Mouse (Mus musculus) c-Kit-positive CD71-positive TER-119-positive erythroid progenitor cells, embryonic 14.5 days (primary cell): ENCODE measurements around the gene Prkcsh.

ENCODE experiments used
- DNase-seq: peaks from one replicate; pipeline ENCODE4 v3.0.0-alpha.2; 2013; ENCODE audit warnings: low spot score

The Prkcsh gene

DNA sequence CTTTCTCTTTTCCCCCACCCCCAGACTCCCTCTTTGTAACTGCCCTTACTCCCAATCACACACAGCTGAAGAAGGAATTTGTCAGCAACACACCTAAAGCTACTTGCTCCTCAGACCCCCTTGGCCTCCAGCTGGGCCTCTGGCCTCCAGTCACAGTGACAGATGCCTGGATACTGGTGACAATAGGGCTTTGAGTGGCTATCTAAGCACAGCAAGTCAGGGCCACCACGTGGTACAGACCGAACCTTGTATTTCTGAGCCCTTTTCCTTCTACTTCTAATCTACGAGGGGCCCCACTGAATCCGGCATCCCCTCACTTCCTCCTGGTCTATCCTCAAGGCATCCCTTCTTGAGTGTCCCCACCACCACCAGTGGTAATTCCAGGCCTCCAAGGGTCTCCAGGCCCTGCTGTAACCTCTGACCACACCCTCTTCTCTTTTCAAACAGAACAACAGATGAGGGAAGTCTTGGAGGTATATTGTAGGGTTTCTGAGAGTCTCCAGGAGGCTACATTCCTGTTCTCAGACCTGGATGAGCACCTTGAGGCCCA is 47.2 kb downstream of the Prkcsh start:
- DNase-seq, result no peak

DNA sequence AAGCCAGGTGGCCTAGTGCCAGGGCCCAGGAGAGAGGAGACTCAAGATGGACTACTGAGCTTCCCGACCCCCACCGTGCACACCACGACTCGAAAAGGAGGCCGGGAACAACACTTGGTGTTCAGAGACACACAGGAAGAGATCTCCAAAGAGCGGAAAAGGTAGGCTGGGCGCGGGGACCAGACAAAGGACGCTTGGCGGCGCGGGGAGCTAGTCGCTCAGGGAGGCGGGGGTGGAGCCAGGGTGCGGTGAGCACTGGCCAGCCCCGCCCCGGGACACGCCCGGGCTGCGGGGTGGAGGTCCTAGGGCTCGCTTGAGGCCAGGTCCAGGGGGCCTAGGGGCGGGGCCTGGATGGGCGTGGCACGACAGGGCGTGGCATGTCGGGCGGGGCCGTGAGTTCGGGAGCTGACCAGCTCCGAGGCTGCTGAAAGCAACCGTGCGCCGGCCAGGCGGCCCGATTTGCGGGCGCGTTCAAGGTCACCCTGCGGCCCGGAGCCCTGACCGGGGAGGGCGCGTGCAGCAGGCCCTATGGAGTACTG is 47.8 kb downstream of the Prkcsh start:
- peak; percentile 77 for DNase-seq

DNA sequence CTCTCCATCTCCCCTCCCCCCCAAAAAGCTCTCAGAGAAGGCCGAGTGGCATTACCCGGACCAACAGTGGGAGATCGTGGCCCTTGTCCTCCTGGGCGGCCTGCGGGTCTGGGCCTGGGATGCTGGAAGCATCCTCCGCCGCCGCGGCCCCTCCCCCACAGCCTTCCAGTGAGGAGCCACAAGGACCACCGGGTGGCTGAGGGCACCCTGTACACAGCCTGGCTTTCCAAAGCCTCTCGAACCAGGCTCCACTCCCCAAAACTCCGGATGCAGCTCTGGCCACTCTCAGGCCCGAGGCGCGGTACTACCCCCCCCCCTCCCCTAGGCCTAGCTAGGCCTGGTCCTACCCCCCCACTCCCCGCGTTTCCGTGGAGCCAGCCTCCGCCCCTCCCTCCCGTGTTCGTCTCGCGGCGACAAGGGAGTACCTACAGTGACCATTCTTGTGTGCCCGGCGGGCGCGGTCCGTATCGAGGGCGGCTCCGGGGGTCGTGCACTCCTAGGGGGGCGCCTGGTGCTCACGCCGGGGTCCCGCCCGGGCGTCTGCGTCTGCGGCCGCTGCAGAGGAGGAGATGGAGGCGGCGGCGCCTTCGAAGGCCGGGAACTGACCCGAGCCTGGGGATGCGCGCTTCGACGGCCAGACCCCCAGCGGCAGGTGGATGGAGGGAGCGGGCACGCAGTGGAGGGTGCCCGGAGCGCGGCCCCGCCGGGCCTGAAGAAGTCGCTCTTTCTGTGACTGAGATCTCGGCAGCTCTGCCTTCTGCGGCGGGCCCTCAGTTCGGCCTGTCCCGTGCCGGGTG is 48.8 kb downstream of the Prkcsh start:
- no peak for DNase-seq

DNA sequence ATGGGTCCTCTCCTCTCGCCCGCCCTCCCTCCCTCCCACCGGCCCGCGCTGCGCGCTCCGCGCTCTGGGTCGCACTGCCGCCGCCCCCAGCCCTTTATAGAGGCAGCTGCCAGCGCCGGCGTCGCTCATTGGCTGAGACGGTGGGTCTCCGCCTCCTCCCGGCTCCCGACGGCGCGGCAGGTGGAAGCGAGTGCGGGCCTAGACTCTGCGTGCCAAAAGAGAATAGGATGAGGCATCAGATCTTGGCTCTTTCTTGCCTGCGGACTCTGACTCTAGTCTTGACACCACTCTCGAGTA is 49.3 kb downstream of the Prkcsh start, which contains the start of gene Elavl3:
Gene Elavl3 (minus strand): TSS at position 66 of the 297 bp plus-strand sequence.
- no peak for DNase-seq

DNA sequence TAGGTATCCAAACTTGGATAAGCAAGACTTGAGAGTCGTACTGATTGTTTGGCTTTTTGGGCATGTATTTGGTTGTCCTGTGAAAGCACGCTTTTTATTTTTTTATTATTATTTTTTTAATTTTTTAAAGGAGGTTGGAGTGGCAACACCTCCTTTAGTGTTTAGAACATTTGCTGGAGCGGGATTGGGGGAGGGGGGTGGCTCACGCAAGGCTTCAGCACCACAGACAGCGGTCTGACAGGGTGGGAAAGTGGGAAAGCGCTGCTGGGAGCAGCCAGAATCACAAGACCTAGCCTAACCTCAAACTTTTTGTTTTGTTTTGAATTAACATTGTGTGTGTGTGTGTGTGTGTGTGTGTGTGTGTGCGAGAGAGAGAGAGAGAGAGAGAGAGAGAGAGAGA is 51.1 kb downstream of the Prkcsh start:
- no peak for DNase-seq

DNA sequence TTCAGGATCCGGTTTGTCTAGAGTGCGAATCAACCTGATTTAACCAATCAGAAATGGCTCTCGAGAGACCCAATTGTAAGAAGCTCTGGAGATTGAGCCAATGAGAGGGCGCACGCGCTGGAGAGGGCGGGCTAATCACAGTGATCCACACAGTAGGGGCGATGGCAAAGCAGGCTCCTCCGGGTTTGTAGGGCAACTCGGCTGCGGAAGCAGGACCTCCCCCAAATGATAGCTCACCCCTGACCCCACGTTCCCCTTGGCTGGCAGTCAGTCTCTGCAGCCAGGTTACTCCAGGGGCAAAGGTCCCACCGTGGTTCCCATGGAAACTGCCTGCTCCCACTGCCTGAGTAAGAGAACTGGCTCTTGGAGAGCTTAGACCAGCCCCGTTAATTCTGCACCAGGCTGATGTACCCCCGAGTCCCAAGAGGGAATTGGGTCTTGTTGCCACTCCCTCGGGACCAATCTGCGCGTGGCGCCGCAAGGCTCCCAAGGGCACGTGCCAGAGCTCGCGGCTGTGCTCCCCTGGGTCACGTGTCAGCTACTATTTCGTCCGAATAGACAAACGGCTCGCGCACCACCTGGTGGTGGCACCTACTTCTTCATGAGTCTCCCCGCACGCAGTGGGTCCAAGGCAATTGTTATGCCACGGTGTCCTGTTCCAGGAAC is 51.9 kb downstream of the Prkcsh start:
- DNase-seq, result peak; percentile 64

DNA sequence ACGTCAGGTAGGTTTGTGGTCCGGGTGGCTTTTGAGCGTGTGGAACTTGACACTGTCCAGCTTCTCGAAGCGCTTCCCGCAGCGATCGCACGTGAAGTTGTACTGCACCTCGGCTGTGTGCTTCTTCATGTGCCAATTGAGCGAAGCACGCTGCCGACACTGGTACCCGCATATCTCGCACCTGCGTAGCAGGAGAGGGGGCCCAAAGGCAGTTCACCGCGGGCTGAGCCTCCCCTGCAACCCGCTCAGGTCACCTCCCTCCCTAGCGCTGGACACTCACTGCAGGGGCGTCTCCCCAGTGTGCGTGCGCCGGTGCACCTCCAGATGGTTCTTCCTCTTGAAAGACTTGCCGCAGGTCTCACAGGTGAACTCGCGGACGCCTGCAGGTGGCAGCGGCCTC is 53.1 kb downstream of the Prkcsh start:
- no peak for DNase-seq

DNA sequence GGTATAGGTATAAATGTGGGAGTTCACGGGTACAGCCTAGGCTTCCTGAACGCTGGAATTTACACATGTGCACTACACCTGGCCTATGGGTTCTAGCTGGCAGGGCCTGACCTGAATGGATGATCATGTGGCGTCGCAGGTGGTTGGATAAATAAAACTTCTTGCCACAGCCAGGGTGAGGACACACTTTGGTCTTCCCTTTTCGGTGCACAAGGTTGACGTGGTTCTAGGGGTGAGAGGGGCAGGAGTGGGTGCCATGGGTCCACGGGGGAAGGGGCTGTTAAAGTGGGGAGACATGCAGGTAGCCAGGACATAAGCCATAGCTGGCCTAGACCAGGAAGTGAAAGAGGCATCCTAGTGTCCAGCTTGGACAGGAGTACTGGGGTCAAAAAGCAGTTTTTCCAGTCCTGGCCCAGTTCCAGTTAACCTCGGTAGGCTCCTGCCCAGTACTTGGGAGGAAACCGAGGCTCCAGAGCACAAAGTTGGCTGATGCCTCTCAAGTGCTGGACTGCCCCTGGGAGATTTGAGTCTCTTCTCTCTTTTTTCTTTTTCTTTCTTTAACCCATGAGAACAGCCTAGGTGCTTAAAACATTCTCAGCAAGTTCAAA is 53.8 kb downstream of the Prkcsh start:
- no peak for DNase-seq

DNA sequence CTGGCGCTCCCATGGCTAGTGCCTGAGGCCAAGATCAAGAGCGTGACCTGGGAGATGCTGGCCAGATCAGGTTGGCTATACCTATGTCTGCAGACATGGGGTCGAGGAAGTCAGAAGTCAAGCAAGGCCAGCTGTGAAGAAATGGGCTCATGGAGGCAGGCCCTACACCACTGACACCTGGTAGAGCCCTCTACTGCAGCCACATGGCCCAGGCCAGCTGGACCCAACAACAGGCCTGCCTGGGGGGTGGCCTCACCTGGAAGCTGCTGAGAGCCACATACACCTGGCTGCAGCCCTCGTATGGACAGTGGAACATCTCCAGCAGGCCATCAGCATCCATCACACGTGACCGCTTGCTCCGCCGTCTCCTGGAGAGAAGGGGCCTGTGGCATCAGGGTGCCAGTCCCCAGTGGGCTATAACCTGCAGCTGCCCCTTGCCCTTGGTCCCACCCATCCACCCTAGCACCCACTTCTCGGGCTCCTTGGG is 54.5 kb downstream of the Prkcsh start:
- no peak for DNase-seq

DNA sequence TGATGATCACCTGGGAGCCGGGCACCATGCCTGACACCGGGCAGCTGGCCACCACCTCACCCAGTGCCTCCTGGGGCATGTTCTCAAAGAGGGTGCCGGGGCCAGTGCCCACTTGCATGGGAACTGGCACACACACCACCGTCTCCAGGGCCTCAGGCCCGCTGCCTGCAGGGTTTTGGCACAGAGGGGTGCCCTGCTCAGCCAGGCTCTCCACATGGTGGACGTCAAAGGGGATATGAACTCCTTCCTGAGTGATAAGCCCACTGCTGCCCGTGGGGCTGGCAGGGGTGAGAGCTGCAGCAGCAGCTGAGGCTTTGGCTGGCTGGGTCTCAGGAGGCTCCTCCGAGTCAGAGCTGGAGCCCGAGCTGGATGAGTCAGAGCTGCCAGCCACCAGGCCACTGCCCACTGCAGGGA is 55.4 kb downstream of the Prkcsh start:
- DNase-seq, result no peak

DNA sequence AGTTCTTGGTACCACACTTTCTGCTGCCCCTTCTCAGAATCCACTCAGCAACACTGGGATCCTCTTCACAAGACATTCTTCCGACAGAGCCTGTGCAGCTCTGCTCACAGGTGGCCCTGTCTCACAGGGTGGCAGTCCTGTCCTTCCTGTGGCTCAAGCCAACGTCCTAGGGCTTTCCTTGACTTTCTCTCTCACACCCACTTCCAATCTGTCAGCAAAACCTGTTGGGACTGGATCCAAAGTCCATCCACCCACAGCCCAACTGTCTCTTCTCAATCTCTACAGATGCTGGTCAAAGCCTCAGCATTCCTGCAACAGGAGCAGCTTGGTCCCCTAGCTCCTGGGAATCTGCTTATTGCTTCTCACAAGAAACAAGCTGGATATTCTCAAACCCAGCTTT is 58.7 kb downstream of the Prkcsh start:
- DNase-seq, result no peak
